Mouse (Mus musculus) limb, embryonic 14.5 days (tissue): ENCODE measurements at regions not wholly inside any gene's neighbourhood (a gene's known extent, or its start where the extent isn't known, plus 50 kb on each side); places are given as distances from the start of the nearest gene placed in this dataset.

Experiments
- ATAC-seq: fragments of 200-750 bp; cut with Nextera tagmentation; 2 replicates; pipeline ENCODE4 v1.8.0; 2017; ENCODE audit warnings: low read depth, moderate number of reproducible peaks, moderate TSS enrichment; ENCODE audit not compliant: low FRiP score
- DNase-seq: peaks from one replicate; pipeline ENCODE4 v3.0.0-alpha.2; 2015; ENCODE audit warnings: low spot score
- H3K27ac ChIP-seq: fragments of 300-500 bp; sonication (generic); replicated peaks from 2 replicates; pipeline ENCODE4 v1.5.1; 2014; ENCODE audit warnings: low read depth, mild to moderate bottlenecking, low read length, moderate library complexity, mixed read lengths
- H3K27me3 ChIP-seq: fragments of 300-500 bp; sonication (generic); 2 replicates; pipeline ENCODE4 v1.6.1; 2014; ENCODE audit warnings: low read length, mixed read lengths; ENCODE audit not compliant: control insufficient read depth, insufficient read depth
- H3K36me3 ChIP-seq: fragments of 300-500 bp; sonication (generic); 2 replicates; pipeline ENCODE4 v1.6.1; 2014; ENCODE audit warnings: mild to moderate bottlenecking, low read length, moderate library complexity, mixed read lengths; ENCODE audit not compliant: control insufficient read depth, insufficient read depth
- H3K4me1 ChIP-seq: fragments of 300-500 bp; sonication (generic); 2 replicates; pipeline ENCODE4 v1.6.1; 2014; ENCODE audit warnings: antibody characterized with exemption, low read length, mixed read lengths; ENCODE audit not compliant: control insufficient read depth, insufficient read depth
- H3K4me2 ChIP-seq: fragments of 300-500 bp; sonication (generic); replicated peaks from 2 replicates; pipeline ENCODE4 v1.6.1; 2014; ENCODE audit warnings: low read depth, mild to moderate bottlenecking, low read length, moderate library complexity; ENCODE audit not compliant: severe bottlenecking
- H3K4me3 ChIP-seq: fragments of 300-500 bp; sonication (generic); replicated peaks from 2 replicates; pipeline ENCODE4 v1.5.1; 2014; ENCODE audit warnings: low read length
- H3K9ac ChIP-seq: fragments of 300-500 bp; sonication (generic); 2 replicates; pipeline ENCODE4 v1.6.1; 2014; ENCODE audit warnings: mild to moderate bottlenecking, low read depth, low read length, moderate library complexity; ENCODE audit not compliant: severe bottlenecking
- H3K9me3 ChIP-seq: fragments of 300-500 bp; sonication (generic); 2 replicates; pipeline ENCODE4 v1.6.1; 2016; ENCODE audit warnings: low read length; ENCODE audit not compliant: control insufficient read depth
- POLR2A ChIP-seq: fragments of 200-500 bp; IDR thresholded peaks from 2 replicates; pipeline ENCODE4 v1.8.0; 2012; ENCODE audit warnings: inconsistent platforms, mild to moderate bottlenecking, moderate library complexity, borderline replicate concordance; ENCODE audit not compliant: insufficient read depth, insufficient read length; ENCODE audit errors: extremely low read depth
- WGBS: fragments of 180-500 bp; shearing (Covaris S2); extraction: QIAGEN DNeasy Blood & Tissue Kit; methylation state at CpG from one replicate; pipeline ENCODE4 v1.1.7; 2014; 5-methylcytosine and 5-hydroxymethylcytosine counted together

DNA sequence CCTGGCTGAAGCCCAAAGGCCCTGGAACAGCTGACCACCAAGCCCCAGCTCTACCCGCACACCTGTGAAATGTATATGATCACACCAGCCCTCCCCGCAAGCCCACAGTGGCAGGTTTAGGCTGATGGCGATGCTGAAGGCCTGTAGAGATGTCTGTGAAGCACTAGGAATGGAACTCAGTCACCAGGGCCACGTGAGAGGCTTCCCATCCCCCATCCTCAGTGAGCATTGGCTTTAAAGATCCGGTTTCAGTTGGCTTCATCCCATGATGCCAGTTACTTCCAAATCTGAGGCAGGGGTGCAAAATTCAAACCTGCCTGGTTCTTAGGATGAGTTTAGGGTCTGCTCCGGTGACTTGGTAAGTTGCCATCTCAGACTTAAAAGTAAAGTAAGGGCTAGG is 91.9 kb downstream of the Rpl14 start:
- DNase-seq: no peak
- TF ChIP-seq POLR2A: no peak
- H3K27ac ChIP-seq: no peak overlapping the region
- no peak overlapping the region for H3K4me2 ChIP-seq
- H3K4me1 ChIP-seq: peaks cover 19% of the 10 kb centered on the region
- H3K27me3 ChIP-seq: no peaks in the 10 kb centered on the region
- no peaks in the 10 kb centered on the region for H3K36me3 ChIP-seq
- no peak for ATAC-seq
- H3K4me3 ChIP-seq: no peak overlapping the region
- no peak overlapping the region for H3K9ac ChIP-seq
- H3K9me3 ChIP-seq: no peaks in the 10 kb centered on the region
- WGBS: 53% methylated on average over 6 of the region's 6 CpGs

DNA sequence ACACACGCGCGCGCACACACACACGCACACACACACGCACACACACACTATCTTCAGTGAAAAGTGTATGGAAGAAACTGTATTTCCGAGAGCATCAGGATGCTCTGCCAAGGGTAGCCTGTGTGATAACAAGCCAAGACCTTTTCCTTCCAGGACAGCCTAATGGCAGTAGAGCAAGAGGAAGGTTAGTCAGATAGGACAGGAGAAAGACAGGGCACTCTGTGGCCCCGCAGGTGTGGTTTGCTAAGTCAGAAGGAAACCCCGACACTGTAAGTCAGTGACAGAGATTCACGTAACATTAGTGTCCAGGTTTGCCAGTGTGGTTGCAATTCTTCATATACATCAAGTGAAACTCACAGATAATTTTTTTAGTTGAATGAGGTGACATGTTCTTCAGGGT is 92.8 kb downstream of the Rpl14 start:
- peaks cover 12% of the 10 kb centered on the region for H3K4me1 ChIP-seq
- no peak overlapping the region for H3K4me3 ChIP-seq
- no peak overlapping the region for H3K9ac ChIP-seq
- WGBS: 95% methylated on average over 10 of the region's 10 CpGs
- no peak for TF ChIP-seq POLR2A
- no peak for ATAC-seq
- no peak for DNase-seq
- no peak overlapping the region for H3K4me2 ChIP-seq
- no peaks in the 10 kb centered on the region for H3K27me3 ChIP-seq
- no peaks in the 10 kb centered on the region for H3K36me3 ChIP-seq
- H3K9me3 ChIP-seq: no peaks in the 10 kb centered on the region
- no peak overlapping the region for H3K27ac ChIP-seq

- 27% methylated on average over 6 of the region's 6 CpGs for WGBS
- DNase-seq: no peak
- Histone ChIP-seq H3K4me1 (peaks cover 15% of the 10 kb centered on the region), H3K4me3 (no peak overlapping the region), H3K27me3 (peaks cover 11% of the 10 kb centered on the region), H3K36me3 (no peaks in the 10 kb centered on the region), H3K27ac (no peak overlapping the region), H3K9me3 (no peaks in the 10 kb centered on the region), H3K4me2 (no peak overlapping the region), H3K9ac (0 out of 2 replicates have a peak overlapping the region, but pooled peaks have one; percentile 16)
- no peak for TF ChIP-seq POLR2A
- ATAC-seq: no peak
Observed at GRCm38 (mm10) chr9:120672452-120672851, 101.2 kb downstream of the Rpl14 start.

- H3K27ac ChIP-seq: no peak overlapping the region
- TF ChIP-seq POLR2A: no peak
- DNase-seq (no peak), ATAC-seq (no peak)
- WGBS: 3% methylated on average over 11 of the region's 11 CpGs
- peaks cover 11% of the 10 kb centered on the region for H3K27me3 ChIP-seq
- H3K9me3 ChIP-seq: no peaks in the 10 kb centered on the region
- H3K4me2 ChIP-seq: peak overlapping the region; percentile 58
- peak overlapping the region; percentile 30; the same call in 1 of the 2 replicates for H3K4me3 ChIP-seq
- peaks cover 15% of the 10 kb centered on the region for H3K4me1 ChIP-seq
- H3K36me3 ChIP-seq: no peaks in the 10 kb centered on the region
- H3K9ac ChIP-seq: no peak overlapping the region
Observed at GRCm38 (mm10) chr9:120674855-120675254, 103.6 kb downstream of the Rpl14 start.

DNA sequence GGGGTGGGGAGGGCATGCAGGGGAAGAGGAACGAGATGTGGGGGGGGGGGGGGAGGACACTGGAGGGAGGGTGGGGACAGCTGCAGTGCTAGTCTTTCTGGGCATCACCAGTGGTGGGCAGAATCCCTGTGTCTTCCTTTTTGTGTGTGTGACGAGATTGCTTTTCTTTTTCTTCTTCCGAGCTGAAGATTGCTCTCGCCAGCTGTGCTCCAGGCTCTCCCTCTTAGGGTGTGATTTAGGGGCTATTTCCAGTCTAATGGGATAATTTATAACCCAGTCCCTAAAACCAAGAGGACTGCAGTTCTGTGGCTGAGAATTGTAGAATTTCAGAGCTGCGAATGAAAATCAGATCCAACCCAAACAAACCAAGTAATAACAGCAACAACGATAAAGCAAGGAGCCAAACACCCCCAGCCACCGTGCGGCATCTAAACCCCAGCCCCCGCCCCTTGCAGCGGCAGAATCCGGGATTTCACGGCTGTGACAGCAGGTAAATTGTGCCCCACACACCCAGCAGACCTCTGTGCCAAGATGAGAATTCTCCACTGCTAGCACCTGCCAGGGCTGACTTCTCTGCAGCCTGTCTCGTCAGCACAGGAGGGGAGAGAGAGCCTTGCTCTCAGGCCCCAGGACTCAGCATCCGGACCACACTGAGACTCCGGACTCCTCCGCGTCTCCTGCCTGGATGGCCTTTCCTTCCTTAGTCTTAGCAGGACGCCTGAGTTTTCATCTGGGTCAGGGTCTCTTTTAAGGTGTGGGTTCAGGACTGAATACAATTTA is 104.3 kb downstream of the Rpl14 start:
- Histone ChIP-seq H3K27ac (no peak overlapping the region), H3K9ac (peak overlapping the region; percentile 41; the same call in 1 of the 2 replicates), H3K4me1 (peaks cover 15% of the 10 kb centered on the region), H3K36me3 (no peaks in the 10 kb centered on the region), H3K4me2 (peak overlapping the region; percentile 58), H3K9me3 (no peaks in the 10 kb centered on the region), H3K27me3 (peaks cover 11% of the 10 kb centered on the region), H3K4me3 (peak overlapping the region; percentile 30)
- under 1% methylated on average over 18 of the region's 18 CpGs for WGBS
- DNase-seq: no peak
- 0 out of 2 replicates have a peak, but pooled peaks have one; percentile 20 for ATAC-seq
- no peak for TF ChIP-seq POLR2A
